Mouse (Mus musculus) frontal cortex, postnatal 25 days (tissue): Measurements from ENCODE around the gene Sema4b.

Source experiments
- DNase-seq, 2 experiments: peaks; one replicate each; pipeline ENCODE4 v3.0.0; 2022; ENCODE audit warnings: low spot score in 2 of 2

Gene Sema4b

DNA sequence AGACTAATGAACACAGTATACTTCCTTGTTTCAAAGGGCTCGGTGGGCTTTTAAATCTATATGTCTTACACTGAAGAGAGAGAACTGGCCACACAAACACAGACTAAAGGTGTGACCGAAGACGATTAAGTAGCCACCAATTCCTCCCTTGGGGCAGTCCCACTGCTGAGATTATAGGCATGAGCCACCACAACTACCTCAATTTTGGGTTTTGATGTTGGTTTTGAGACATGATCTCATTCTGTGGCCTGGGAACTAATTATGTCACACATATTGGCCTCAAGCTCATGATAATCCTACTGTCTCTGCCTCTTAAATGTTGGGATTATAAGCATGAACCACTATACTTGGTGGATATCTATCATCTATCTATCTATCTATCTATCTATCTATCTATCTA lies 9.2 kb upstream of the Sema4b start:
- DNase-seq = no peak

DNA sequence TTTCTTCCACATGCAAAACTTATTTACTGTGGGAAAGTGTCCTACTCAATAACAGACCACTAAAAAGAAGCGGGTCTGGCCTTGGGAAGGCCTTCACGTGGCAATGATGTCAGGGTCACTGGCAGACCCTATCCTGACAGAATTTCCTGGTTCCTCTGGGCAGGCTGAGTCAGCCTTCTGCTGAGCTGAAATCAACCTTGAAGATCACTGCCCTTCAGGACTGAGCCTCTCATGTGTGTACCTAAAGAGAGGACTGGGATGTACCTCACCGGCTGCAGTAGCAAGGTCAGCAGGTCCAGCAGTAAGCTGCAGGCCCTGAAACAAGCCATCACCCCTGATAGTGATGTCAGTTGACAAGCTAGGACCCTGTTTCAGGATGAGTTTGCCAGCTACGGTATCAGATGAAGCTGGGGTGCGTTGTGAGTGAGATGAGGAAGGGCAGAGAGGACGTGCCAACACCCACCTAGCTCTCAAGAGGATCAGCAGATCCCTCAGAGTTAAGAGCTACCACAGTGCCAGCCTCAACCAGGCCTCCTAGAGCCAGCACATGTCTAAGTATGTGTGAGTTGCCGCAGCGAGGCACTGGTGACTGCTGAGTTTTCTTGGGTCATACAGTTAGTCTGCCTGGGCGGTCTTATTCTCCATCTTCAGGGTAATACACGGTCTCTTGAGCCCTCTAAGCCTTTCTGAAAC lies 8.5 kb upstream of the Sema4b start:
- no peak for DNase-seq

DNA sequence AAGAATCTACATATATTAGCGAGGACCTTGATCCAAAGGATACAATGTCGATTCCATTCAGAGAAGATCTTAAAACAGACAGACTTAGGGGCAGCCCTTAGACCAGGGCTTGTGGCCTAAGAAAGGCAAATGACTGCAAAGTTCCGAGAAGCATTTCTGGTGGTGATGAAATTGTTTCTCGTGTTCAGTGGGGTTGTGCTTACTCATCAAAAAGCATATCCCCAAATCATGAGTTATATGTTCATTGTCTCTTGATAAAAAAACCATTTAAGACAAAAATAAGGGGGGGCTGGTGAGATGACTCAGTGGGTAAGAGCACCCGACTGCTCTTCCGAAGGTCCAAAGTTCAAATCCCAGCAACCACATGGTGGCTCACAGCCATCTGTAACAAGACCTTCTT lies 7.3 kb upstream of the Sema4b start:
- DNase-seq = no peak

DNA sequence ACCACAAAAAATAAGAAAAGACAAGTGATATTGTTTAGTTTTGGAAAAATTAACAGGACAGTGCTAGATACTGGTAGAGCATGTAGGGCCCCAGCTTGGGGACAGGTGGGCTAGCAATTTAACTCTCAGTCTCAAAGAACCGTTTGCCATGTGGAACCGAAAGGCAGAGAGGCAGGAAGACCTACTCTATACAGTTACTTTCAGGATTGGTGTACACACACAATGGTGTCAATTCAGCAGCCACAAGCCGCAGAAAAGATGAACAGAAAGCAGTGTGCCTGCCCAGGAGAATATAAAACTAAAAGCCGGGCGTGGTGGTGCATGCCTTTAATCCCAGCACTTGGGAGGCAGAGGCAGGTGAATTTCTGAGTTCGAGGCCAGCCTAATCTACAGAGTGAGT lies 6.9 kb upstream of the Sema4b start:
- DNase-seq = no peak

DNA sequence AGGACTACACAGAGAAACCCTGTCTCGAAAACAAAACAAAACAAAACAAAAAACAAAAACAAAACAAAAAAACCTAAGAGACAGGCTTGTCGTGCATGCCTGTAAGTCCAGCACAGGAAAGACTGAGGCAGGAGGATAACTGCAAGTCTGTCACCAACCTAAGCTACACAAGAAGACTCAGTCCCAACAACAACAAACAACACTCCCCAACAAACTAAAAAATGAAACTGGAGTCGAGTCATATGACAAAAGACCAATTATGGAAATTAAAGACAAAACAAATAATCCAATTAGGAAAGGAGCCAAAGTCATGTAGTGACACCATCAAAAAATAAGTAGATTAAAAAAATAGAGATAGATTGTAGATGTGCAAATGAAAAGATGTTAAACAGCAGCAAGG lies 6.4 kb upstream of the Sema4b start:
- no peak for DNase-seq

DNA sequence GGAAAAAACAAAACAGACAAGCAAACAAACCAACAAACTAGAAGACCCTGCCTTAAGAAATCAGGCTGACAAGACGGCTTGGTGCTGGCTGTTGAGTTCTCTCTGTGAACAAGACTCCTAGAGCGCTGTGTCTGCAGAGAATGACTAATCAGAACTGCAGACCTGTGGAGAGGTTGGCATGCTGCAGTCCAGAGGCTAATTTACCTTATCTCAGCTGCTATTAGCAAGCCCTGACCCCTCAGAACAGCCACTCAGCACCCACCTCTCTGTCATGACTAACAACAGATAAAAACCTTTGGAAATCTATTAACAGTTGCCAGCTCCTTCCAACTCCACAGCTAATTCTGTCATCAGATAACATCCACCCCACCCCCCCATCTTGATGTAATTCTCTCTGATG lies 5.6 kb upstream of the Sema4b start:
- no peak for DNase-seq

DNA sequence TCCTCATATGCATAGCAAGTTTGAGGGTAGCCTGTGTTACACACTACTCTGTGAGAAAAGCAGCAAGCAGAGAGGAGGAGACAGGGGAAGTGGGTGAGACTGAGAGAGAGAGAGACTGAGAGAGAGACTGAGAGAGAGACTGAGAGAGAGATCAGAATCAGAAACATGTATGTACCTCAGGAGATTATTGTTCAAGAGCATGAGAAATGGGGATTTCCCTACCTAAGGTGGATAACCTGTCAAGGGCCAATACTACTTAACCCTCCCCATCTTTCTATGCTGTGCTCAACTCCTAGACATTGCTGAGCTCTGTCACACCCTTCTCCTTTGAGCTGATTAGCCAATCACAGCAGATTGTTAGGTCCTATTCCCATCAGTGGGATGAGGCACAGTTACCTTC lies 4.5 kb upstream of the Sema4b start:
- DNase-seq = no peak

DNA sequence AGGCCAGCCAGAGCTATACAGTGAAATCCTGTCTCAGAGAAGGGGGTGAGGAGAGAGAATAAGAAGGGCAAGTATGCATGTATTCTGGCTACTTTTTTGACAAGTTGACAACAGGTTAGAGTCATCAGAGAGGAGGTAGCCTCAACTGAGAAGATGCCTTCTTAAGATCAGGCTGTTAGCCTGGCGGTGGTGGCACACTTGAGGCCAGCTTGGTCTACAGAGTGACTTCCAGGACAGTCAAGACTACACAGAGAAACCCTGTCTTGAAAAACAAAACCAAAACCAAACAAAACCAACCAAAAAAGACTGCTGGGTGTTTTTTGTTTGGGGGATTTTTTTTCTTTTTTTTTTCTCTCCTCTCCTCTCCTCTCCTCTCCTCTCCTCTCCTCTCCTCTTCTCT lies 3.2 kb upstream of the Sema4b start:
- no peak for DNase-seq

DNA sequence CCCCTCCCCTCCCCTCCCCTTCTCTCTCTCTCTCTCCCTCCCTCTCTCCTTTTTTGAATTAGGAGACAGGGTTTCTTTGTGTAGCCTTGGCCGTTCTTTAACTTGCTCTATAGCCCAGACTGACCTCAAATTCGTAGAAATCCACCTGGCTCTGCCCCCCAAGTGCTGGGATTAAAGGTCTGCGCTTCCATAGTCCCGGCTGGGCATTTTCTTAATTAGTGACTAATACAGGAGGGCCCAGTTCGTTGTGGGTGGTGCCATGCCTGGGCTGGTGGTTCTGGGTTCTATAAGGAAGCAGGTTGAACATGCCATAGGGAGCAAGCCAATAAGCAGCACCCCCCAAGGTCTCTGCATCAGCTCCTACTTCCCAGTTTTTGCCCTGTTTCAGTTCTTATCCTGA lies 2.7 kb upstream of the Sema4b start:
- no peak for DNase-seq

DNA sequence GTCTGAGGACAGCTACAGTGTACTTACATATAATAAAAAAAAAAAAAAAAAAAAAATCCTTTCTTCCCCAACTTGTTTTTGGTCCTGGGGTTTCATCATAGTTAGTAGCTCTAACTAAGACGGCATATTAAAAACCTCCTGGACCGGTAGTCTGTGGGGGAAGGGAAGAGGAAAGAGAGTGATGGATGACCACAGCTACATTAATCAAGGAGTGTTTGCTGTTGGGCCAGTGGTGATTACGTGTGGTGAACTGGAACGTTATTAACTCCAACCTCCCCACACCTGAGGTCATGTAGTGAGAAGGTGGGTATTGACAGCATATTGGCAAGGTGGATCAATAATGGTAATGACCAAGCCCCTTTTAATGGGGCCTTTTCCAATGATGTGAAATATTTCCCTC lies 2.1 kb upstream of the Sema4b start:
- no peak for DNase-seq

DNA sequence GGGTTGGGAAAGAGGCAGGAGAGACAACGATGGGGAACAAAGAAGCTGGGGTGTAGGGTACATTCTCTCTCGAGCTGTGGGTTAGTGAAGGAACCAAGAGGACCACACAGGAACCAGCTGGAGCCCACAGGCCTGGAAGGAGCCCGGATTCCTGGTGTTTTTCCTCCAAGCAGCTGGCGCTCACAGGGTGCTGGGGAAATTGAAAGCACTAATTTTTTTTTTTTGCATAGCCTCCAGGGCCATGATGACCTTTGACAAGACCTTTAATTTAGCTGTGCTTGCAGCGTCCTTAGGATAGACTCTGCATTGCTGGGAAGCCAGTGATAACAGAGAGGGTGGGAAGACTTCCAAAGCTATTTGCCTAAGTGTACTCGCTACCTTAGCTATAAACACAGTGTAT lies 1.7 kb upstream of the Sema4b start:
- DNase-seq = no peak

DNA sequence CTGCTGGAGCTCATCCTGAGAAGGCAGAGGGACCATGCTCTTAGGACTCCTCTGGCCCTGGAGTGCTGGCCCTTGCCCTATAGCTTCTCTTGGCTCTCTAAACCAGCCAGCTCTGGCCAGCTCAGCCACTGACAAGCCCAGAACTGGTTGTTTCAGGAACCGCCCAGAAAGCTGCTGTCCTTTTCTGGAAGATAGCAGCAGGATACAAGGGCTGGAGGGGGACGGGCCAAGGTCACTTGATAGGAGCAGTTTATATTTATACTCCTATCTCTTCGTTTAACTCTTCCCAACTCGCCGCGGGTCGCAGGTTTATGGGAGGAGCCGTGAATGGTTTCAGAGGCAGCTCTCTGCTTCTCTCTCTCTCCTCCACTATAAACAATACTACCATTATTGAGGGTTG lies 620 bp upstream of the Sema4b start:
- DNase-seq = no peak

DNA sequence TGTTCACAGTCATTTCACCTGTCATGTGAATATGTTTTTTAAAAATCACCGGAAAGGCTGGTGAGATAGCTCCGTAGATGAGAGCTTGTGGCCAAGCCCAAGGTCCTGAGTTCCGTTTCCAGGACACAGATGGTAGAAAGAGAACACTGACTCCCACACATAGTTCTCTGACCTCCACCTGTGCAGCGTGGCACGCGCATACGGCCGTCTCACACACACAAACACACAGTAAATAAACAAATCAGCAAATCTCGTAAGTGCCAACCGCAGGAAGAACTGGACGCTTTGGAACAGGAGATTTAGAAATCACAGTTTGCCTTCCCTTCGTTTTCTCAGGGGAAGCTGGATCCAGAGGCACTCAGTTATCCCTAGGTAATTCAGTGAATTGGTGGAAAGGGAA lies 860 bp downstream of the Sema4b start:
- DNase-seq = no peak

DNA sequence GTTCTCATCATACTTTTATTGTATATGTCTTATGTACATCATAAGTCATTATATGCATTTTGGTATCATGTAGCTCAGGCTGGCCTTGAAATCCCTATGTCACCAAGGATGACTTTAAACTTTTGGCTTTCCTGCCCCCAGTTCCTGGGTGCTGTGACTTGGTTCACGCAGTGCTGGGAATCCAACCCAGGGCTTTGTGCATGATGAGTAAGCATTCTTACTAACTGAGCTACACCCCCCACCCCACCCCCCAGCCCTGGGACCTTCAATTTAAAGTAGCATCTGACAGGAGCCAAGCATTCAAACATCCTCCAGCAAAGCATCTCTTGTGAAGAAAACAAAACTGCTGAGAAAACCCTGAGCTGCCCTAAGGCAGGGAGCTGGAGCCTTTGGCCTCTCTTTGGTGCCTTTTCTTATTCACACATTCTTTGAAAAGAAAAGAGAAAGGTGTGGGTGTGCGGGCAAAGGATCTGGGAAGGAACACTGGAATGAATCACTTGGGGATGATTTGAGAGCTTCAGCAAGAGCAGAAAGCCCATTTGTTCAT lies 2.0 kb downstream of the Sema4b start:
- DNase-seq = no peak

DNA sequence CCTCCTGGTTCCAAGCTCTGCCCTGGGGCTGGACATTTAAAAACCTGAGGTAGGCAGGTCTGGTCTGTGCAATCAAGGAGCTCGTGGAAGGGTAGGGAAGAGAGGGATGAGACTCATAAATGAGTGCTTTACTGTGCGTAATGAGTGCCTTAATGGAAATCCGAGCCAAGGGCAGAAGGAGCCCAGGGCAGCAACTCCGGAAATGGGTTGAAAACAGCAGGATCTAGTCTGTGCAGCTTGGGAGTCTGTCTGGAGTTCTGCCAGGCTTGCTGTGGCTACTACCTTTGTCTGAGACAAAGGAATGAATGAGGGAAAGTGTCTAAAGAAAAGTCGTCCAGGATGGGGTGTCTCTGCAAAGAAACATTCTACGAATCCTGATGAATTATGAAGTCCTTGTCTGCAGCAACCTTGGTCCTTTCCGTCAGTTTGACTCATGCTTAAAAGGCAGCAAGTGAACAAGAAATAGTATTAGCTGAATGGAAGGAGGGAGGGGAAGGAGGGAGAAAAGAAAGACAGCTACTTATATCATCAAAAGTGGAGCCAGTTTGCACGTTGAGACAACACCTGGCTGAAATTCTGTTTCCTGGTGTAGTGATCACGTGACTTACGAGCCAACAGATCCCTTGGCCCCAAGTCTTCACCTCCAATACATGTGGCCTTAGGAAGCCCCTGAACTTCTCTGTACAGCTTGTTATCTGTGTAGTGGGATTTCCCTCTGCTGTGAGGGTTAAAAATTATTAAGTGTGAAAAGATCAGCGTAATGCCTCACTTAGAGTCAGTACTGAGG lies 2.7 kb downstream of the Sema4b start:
- DNase-seq = no peak

DNA sequence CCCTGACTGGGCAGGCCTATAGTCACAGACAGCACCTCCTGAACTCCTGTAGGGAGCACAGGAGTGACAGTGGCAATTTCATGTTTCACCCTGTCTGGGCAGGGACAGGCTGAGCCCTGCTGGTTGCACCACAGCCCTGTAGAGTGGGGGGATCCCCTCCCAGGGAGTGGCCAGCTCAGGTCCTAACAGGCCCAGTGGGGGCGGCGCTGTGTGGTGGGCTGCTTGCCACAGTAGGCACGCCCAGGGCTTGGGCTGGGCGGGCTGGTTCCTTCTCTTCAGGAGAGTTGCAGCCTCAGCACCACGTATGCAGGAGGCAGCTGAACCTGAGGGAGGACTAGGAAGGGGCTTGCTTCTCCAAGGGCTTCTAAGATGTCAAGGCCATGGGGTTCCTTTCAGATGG lies 4.8 kb downstream of the Sema4b start:
- DNase-seq = no peak

DNA sequence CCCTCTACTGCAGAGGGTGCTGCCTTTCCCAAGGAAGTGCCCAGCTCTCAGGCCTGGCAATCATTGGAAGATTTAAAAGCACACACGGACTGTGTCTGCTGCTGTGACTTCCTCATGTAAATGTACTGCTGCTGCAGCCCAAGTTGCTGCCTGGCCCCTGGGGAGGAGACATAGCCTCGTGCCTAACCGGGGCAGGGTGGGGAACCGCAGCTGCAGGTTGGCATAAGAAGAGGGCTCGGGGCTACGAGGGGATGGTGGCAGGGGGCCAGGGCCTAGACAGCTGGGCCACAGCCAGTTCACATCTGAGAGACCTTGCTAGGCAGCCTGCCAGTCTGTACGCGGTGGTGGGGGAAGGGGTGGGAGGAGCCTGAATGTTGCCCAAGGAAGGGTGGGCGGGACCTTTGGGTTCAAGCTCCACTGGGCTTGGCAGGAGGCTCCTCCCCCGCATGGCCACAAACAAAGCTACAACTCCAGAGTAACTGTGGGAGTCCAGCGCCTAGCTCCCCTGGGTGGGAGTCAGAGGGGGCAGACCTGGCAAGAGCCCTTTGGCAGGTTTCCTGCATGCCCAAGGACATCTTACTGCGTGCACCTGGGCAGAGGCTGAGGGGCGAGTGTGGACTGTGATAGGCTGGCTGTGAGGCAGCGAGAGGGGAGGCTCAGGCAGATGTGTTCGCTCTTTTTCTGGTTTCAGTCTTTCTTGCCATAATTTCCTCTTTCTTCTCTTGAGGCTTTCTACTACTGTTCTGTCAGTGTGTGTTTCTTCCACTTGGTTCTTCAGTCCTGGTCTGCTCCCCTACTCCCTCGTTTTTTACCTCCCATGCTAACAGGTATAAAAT lies 5.8 kb downstream of the Sema4b start:
- DNase-seq = peak in 1 of 2 experiments; percentile 34

DNA sequence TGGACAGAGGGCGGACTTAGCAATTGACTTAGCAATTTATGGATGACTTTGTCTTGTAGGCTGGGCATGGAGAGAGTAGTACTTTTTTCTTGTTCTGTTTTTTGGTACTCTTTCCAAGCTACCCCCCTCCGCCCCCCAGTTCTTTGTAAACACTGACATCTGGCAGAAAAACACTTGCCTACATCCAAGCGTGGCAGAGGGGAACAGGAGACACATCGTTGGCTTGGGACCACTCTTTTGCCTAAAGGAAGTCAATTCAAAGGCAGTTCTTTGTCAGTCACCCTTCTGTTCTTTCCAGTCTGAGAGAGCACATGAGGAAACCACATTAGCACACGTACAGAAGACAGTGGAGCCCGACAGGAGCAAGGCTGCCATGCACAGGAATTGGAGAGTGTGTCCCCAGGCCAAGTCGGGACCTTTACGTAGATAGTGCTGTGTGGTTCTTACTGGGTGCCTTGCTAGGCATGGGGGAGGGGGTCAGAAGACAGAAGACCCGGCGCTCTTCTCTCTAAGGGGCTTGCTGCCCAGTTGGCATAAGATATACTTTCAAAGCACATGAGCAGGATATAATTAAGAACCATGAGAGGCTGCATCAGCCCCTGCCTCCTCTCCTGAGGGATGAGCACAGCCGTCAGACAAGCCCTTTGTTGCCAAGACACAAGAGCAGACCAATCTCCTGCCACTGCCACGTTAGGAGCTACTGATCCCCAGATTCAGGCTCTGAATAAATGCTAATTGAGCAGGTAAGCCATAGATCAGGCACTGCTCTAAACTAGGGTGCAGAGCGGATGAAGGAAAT lies 7.5 kb downstream of the Sema4b start:
- DNase-seq = no peak

DNA sequence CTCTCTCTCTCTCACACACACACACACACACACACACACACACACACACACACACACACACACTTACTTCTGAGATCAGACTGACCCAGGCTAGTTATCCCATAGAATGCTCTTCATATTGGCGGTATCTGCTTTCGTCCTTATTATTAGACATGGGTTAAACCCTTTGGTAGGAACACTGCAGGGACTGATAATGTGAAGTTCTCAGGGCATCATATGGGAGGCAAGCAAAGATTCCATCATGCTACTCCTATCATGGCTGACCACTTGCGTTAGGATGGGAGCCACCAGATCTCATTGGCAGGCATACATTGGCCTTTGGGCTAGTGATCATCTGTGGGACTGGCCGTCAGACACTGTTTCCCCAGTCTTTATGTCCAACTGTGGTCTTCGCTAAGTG lies 8.5 kb downstream of the Sema4b start:
- DNase-seq = no peak

DNA sequence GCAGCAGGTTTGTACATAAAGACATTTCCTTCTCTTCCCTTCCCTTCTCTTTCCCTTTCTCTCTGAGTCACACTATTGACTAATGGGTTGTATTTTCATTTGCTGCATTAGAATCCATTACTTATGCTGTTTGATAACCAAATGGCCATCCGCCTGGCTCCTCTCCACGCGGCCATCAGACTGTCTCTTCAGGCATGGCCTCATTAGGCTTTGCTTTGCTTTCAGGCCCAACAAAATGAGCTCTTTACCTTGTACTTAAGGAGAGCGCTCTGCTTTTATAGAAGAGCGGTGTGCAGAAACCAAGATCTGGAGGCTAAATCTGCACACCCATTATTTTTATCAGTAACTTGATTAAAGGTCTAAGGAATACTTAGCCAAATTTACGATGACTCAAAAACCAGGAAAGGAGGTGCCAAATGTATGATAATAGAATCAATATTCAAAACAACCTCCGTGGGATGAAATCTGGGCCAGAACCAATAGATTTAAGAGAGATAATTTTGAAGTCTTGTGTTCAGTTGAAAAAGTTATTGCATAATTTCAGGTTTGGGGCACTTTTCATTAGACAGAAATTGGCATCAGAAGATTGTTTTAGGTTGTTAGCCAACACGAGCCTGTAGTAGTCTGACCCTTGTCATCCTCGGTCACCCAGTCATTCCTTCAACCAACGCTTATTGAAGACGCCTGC lies 9.1 kb downstream of the Sema4b start:
- no peak for DNase-seq

DNA sequence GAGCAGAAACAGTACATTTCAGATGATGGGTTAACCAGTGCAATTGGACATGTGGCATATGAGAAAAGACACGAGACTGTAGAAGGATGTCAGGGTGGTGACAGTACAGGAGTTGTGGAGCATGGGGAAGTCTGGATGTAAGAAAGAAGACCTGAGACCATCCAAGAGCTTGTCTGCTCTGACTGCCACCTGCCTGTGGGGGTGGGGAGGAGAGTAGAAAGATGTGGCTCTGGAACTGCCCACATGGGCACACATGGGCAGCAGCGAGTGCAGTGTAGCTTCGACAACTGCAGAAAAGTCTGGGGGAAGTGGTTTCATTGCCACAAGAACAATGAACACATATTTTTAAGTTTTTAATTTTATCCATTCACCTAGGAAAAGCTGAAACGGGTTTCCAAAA lies 10.7 kb downstream of the Sema4b start:
- no peak for DNase-seq
